Mouse (Mus musculus) kidney, adult 2 months (tissue): ENCODE results near the gene Acsm4.

Source experiments
- CTCF ChIP-seq: fragments of 200-500 bp; conservative IDR thresholded peaks from 2 replicates; pipeline ENCODE4 v1.5.1; 2011; ENCODE audit warnings: low read depth, mild to moderate bottlenecking, control low read depth, low read length, moderate library complexity, mixed read lengths; ENCODE audit not compliant: insufficient read depth, insufficient read length
- POLR2A ChIP-seq: fragments of 200-500 bp; IDR thresholded peaks from one replicate; pipeline ENCODE4 v1.6.1; 2011; ENCODE audit warnings: low read depth, low read length, control low read depth

DNA sequence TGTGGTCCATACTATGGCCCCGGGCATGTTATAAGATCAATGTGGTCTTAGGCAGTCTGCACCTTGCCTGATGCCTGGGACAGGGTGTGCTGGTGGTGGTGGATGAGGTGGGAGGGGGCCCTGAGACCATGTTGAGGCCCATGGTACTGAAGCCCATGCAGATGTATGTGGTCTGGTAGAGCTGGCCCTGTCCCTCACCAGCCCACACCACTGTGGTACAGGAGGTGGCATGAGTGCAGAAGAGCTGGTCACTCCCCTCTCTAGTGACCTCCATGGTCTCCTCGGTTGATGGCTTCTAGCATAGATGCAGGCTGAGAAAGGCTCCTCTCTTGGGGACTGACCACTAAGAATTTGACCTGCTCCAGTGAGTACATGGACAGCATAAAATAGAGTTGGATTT, 49.1 kb downstream of the Acsm4 start:
- no peak for TF ChIP-seq POLR2A
- TF ChIP-seq CTCF, result no peak
